Mouse (Mus musculus): ENCODE results near the gene Ezr.
A peak's percentile ranks its signal among the peaks of the same experiment; 100 is the strongest.

Ezr gene

GRCm38 (mm10) chr17:6789581-6790118 is 7.1 kb upstream of the Ezr start:
- DNase-seq (ENCODE audit: low read depth): no peak

GRCm38 (mm10) chr17:6789103-6789502 is 6.5 kb upstream of the Ezr start:
- no peak for DNase-seq (ENCODE audit: low read depth)

GRCm38 (mm10) chr17:6787241-6787640 is 4.7 kb upstream of the Ezr start:
- no peak for DNase-seq (ENCODE audit: low read depth)

- no peak for DNase-seq (ENCODE audit: low read depth)
These were observed 1.3 kb upstream of the Ezr start for GRCm38 (mm10) chr17:6783756-6784357.

GRCm38 (mm10) chr17:6783006-6783661 is 550 bp upstream of the Ezr start:
- DNase-seq (ENCODE audit: low read depth): peak; percentile 58

GRCm38 (mm10) chr17:6782033-6782526 is 504 bp downstream of the Ezr start:
- DNase-seq (ENCODE audit: low read depth): peak; percentile 44

- no peak for DNase-seq (ENCODE audit: low read depth)
These were observed 1.3 kb downstream of the Ezr start for GRCm38 (mm10) chr17:6781273-6781672.

GRCm38 (mm10) chr17:6780521-6781115 is 2.0 kb downstream of the Ezr start:
- DNase-seq (ENCODE audit: low read depth): no peak

- DNase-seq (ENCODE audit: low read depth): peak; percentile 54
These were observed 3.0 kb downstream of the Ezr start for GRCm38 (mm10) chr17:6779632-6780031.

- peak; percentile 71 for DNase-seq (ENCODE audit: low read depth)
These were observed 3.6 kb downstream of the Ezr start for GRCm38 (mm10) chr17:6778771-6779509.

- DNase-seq (ENCODE audit: low read depth): peak; percentile 73
These were observed 4.3 kb downstream of the Ezr start for GRCm38 (mm10) chr17:6778332-6778683.

- no peak for DNase-seq (ENCODE audit: low read depth)
These were observed 4.8 kb downstream of the Ezr start for GRCm38 (mm10) chr17:6777629-6778331.

GRCm38 (mm10) chr17:6777061-6777460 is 5.5 kb downstream of the Ezr start:
- DNase-seq (ENCODE audit: low read depth): no peak

GRCm38 (mm10) chr17:6776576-6776975 is 6.0 kb downstream of the Ezr start:
- DNase-seq (ENCODE audit: low read depth): no peak

- DNase-seq (ENCODE audit: low read depth): no peak
These were observed 6.5 kb downstream of the Ezr start for GRCm38 (mm10) chr17:6776123-6776522.

- no peak for DNase-seq (ENCODE audit: low read depth)
These were observed 6.9 kb downstream of the Ezr start for GRCm38 (mm10) chr17:6775671-6776070.

GRCm38 (mm10) chr17:6775221-6775620 is 7.4 kb downstream of the Ezr start:
- DNase-seq (ENCODE audit: low read depth): no peak

- DNase-seq (ENCODE audit: low read depth): no peak
These were observed 9.2 kb downstream of the Ezr start for GRCm38 (mm10) chr17:6773249-6773966.

GRCm38 (mm10) chr17:6772490-6772773 is 10.2 kb downstream of the Ezr start:
- DNase-seq (ENCODE audit: low read depth): no peak

GRCm38 (mm10) chr17:6771661-6772489 is 10.7 kb downstream of the Ezr start:
- no peak for DNase-seq (ENCODE audit: low read depth)

GRCm38 (mm10) chr17:6769602-6770001 is 13.0 kb downstream of the Ezr start:
- no peak for DNase-seq (ENCODE audit: low read depth)

All from NIH3T3 (cell line).